Mouse (Mus musculus): ENCODE measurements around the gene Lrrc23. TPM values are rescaled to one million over a fixed set of nuclear protein-coding genes. Genes with fewer than 3 reads are reported as not detected.
A peak's percentile ranks its signal among the peaks of the same experiment; 100 is the strongest.

Lrrc23 gene
- polyA plus RNA-seq, 1 experiment from 2014 or later: 4.1 TPM

- peak overlapping the region; percentile 78 for H3K27ac ChIP-seq (ENCODE audit: low read depth, low read length)
- ATAC-seq (ENCODE audit: low FRiP score) (no peak), DNase-seq (ENCODE audit: low spot score) (no peak)
- 39% methylated on average over 13 of the region's 14 CpGs for WGBS
- peak overlapping the region; percentile 98 for H3K4me2 ChIP-seq (replicated peaks; ENCODE audit: low read depth, low read length)
- H3K36me3 ChIP-seq (ENCODE audit: control insufficient read depth, insufficient read depth, low read length): no peaks in the 10 kb centered on the region
- H3K9ac ChIP-seq (ENCODE audit: low read depth, low read length): peak overlapping the region; percentile 76
- peaks cover 19% of the 10 kb centered on the region for H3K4me1 ChIP-seq (replicated peaks; ENCODE audit: control insufficient read depth, insufficient read depth, low read length)
- peak overlapping the region; percentile 54 for H3K4me3 ChIP-seq (ENCODE audit: low read depth, low read length)
- no peaks in the 10 kb centered on the region for H3K9me3 ChIP-seq (ENCODE audit: control insufficient read depth, low read length)
- H3K27me3 ChIP-seq (ENCODE audit: control insufficient read depth, insufficient read depth, low read length): no peaks in the 10 kb centered on the region
Observed at GRCm38 (mm10) chr6:124809775-124810538, 30.4 kb upstream of the Lrrc23 start.

GRCm38 (mm10) chr6:124809052-124809774, 29.7 kb upstream of the Lrrc23 start:
- Histone ChIP-seq H3K4me2 (replicated peaks; ENCODE audit: low read depth, low read length) (peak overlapping the region; percentile 98), H3K4me3 (ENCODE audit: low read depth, low read length) (peak overlapping the region; percentile 54), H3K27ac (ENCODE audit: low read depth, low read length) (peak overlapping the region; percentile 78), H3K9ac (ENCODE audit: low read depth, low read length) (peak overlapping the region; percentile 76), H3K4me1 (replicated peaks; ENCODE audit: control insufficient read depth, insufficient read depth, low read length) (peaks cover 16% of the 10 kb centered on the region), H3K36me3 (ENCODE audit: control insufficient read depth, insufficient read depth, low read length) (no peaks in the 10 kb centered on the region), H3K9me3 (ENCODE audit: control insufficient read depth, low read length) (no peaks in the 10 kb centered on the region), H3K27me3 (ENCODE audit: control insufficient read depth, insufficient read depth, low read length) (no peaks in the 10 kb centered on the region)
- WGBS: 0% methylated on average over 35 of the region's 35 CpGs
- ATAC-seq (ENCODE audit: low FRiP score) (peak; percentile 15), DNase-seq (ENCODE audit: low spot score) (peak; percentile 88)

- 3% methylated on average over 29 of the region's 29 CpGs for WGBS
- peaks cover 15% of the 10 kb centered on the region for H3K4me1 ChIP-seq (replicated peaks; ENCODE audit: control insufficient read depth, insufficient read depth, low read length)
Observed at GRCm38 (mm10) chr6:124808358-124809012, 29.0 kb upstream of the Lrrc23 start, which contains the start of gene Spsb2. Spsb2 (plus strand) TSS chr6:124808661.

GRCm38 (mm10) chr6:124807986-124808357, 28.4 kb upstream of the Lrrc23 start:
- no peak for ATAC-seq (ENCODE audit: low FRiP score)
- H3K9me3 ChIP-seq (ENCODE audit: control insufficient read depth, low read length): no peaks in the 10 kb centered on the region
- peak overlapping the region; percentile 54 for H3K4me3 ChIP-seq (ENCODE audit: low read depth, low read length)
- H3K9ac ChIP-seq (ENCODE audit: low read depth, low read length): no peak overlapping the region
- H3K27ac ChIP-seq (ENCODE audit: low read depth, low read length): no peak overlapping the region
- peak overlapping the region; percentile 98 for H3K4me2 ChIP-seq (replicated peaks; ENCODE audit: low read depth, low read length)
- no peaks in the 10 kb centered on the region for H3K27me3 ChIP-seq (ENCODE audit: control insufficient read depth, insufficient read depth, low read length)
- WGBS: 90% methylated on average over 6 of the region's 6 CpGs
- H3K36me3 ChIP-seq (ENCODE audit: control insufficient read depth, insufficient read depth, low read length): no peaks in the 10 kb centered on the region
- DNase-seq (ENCODE audit: low spot score): peak; percentile 4
- H3K4me1 ChIP-seq (replicated peaks; ENCODE audit: control insufficient read depth, insufficient read depth, low read length): peaks cover 15% of the 10 kb centered on the region

More at GRCm38 (mm10) chr6:124808358-124809012, 29.0 kb upstream of the Lrrc23 start, which contains the start of gene Spsb2:
- Histone ChIP-seq H3K4me2 (replicated peaks; ENCODE audit: low read depth, low read length) (peak within 1 kb of the TSS; percentile 98), H3K27ac (ENCODE audit: low read depth, low read length) (peak within 1 kb of the TSS; percentile 78), H3K9me3 (ENCODE audit: control insufficient read depth, low read length) (no peaks in the 10 kb centered on the region), H3K4me3 (ENCODE audit: low read depth, low read length) (peak within 1 kb of the TSS; percentile 54), H3K27me3 (ENCODE audit: control insufficient read depth, insufficient read depth, low read length) (no peaks in the 10 kb centered on the region), H3K9ac (ENCODE audit: low read depth, low read length) (peak within 1 kb of the TSS; percentile 76), H3K36me3 (ENCODE audit: control insufficient read depth, insufficient read depth, low read length) (no peaks in the 10 kb centered on the region)
- DNase-seq (ENCODE audit: low spot score) (peak; percentile 79), ATAC-seq (ENCODE audit: low FRiP score) (peak; percentile 56)

- 93% methylated on average over 4 of the region's 4 CpGs for WGBS
- Histone ChIP-seq H3K27me3 (ENCODE audit: control insufficient read depth, insufficient read depth, low read length) (no peaks in the 10 kb centered on the region), H3K4me1 (replicated peaks; ENCODE audit: control insufficient read depth, insufficient read depth, low read length) (peaks cover 12% of the 10 kb centered on the region), H3K9ac (ENCODE audit: low read depth, low read length) (no peak overlapping the region), H3K4me3 (ENCODE audit: low read depth, low read length) (no peak overlapping the region), H3K4me2 (replicated peaks; ENCODE audit: low read depth, low read length) (no peak overlapping the region), H3K36me3 (ENCODE audit: control insufficient read depth, insufficient read depth, low read length) (no peaks in the 10 kb centered on the region), H3K9me3 (ENCODE audit: control insufficient read depth, low read length) (no peaks in the 10 kb centered on the region), H3K27ac (ENCODE audit: low read depth, low read length) (no peak overlapping the region)
- no peak for DNase-seq (ENCODE audit: low spot score)
- no peak for ATAC-seq (ENCODE audit: low FRiP score)
Observed at GRCm38 (mm10) chr6:124807366-124807765, 27.8 kb upstream of the Lrrc23 start.

GRCm38 (mm10) chr6:124806446-124807140, 27.1 kb upstream of the Lrrc23 start:
- WGBS: 76% methylated on average over 7 of the region's 7 CpGs
- no peak for DNase-seq (ENCODE audit: low spot score)
- H3K27me3 ChIP-seq (ENCODE audit: control insufficient read depth, insufficient read depth, low read length): no peaks in the 10 kb centered on the region
- no peak overlapping the region for H3K4me3 ChIP-seq (ENCODE audit: low read depth, low read length)
- peak overlapping the region; percentile 2; the same call in 1 of the 2 replicates for H3K27ac ChIP-seq (ENCODE audit: low read depth, low read length)
- peaks cover 12% of the 10 kb centered on the region for H3K4me1 ChIP-seq (replicated peaks; ENCODE audit: control insufficient read depth, insufficient read depth, low read length)
- no peak overlapping the region for H3K9ac ChIP-seq (ENCODE audit: low read depth, low read length)
- H3K36me3 ChIP-seq (ENCODE audit: control insufficient read depth, insufficient read depth, low read length): no peaks in the 10 kb centered on the region
- no peaks in the 10 kb centered on the region for H3K9me3 ChIP-seq (ENCODE audit: control insufficient read depth, low read length)
- no peak for ATAC-seq (ENCODE audit: low FRiP score)
- H3K4me2 ChIP-seq (replicated peaks; ENCODE audit: low read depth, low read length): peak overlapping the region; percentile 59

GRCm38 (mm10) chr6:124805341-124806321, 26.1 kb upstream of the Lrrc23 start:
- Histone ChIP-seq H3K9ac (ENCODE audit: low read depth, low read length) (peak overlapping the region; percentile 50; the same call in 1 of the 2 replicates), H3K27ac (ENCODE audit: low read depth, low read length) (peak overlapping the region; percentile 2), H3K27me3 (ENCODE audit: control insufficient read depth, insufficient read depth, low read length) (no peaks in the 10 kb centered on the region), H3K36me3 (ENCODE audit: control insufficient read depth, insufficient read depth, low read length) (no peaks in the 10 kb centered on the region), H3K4me1 (replicated peaks; ENCODE audit: control insufficient read depth, insufficient read depth, low read length) (peaks cover 12% of the 10 kb centered on the region), H3K9me3 (ENCODE audit: control insufficient read depth, low read length) (no peaks in the 10 kb centered on the region), H3K4me2 (replicated peaks; ENCODE audit: low read depth, low read length) (peak overlapping the region; percentile 59), H3K4me3 (ENCODE audit: low read depth, low read length) (peak overlapping the region; percentile 26)
- DNase-seq (ENCODE audit: low spot score) (peak; percentile 94), ATAC-seq (ENCODE audit: low FRiP score) (peak; percentile 71)
- 3% methylated on average over 34 of the region's 34 CpGs for WGBS
